17 mouse cellular contexts compared by ENCODE assay signal in the genomic region with DNA sequence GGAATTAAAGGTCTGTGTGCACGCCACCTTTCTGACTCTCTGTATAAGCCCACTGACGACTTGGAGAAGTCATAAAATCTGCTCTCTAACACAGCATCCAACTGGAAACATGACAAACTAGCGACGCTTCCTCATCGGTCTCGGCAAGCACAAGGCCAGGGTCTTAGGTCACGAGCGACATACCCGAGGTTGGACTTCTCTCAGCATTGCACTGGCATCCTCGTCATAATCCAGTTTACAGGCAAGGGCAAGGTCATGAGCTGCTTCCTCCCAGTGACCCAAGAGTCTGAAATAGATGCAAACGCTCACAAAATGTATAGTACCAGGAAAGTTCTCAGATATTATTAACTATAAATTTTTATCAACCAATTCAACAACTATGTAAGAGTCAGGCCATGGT. TPM values are rescaled to one million over a fixed set of nuclear protein-coding genes. Genes with fewer than 3 reads are reported as not detected.
"Had no signal": no experiment of that assay in that cellular context is flagged by ENCODE, and none has a peak within 500 bp of the region (broad histone marks: within the 10 kb centered on the region; RNA-seq: fewer than 3 reads in every experiment).

No protein-coding gene starts in this region.

- H3K4me1 ChIP-seq: neural tube, embryonic 15.5 days; stomach, embryonic 15.5 days had no signal

- H3K4me2 ChIP-seq: neural tube, embryonic 15.5 days; stomach, embryonic 15.5 days had no signal

- DNase-seq: retina, postnatal 1 day; right cerebral cortex, adult 18-20 months; right cerebral cortex, postnatal 14 days; right cerebral cortex, postnatal 25 days; right cerebral cortex, postnatal 4 days; spleen, adult 18-20 months; thymus, adult 18-20 months; thymus, adult 2 months; thymus, postnatal 14 days; thymus, postnatal 25 days; thymus, postnatal 36 days; thymus, postnatal 4 days had no signal

- H3K9me3 ChIP-seq: neural tube, embryonic 15.5 days; stomach, embryonic 15.5 days had no signal

- H3K9ac ChIP-seq: neural tube, embryonic 15.5 days; stomach, embryonic 15.5 days had no signal

- H3K27ac ChIP-seq: neural tube, embryonic 15.5 days; stomach, embryonic 15.5 days; stomach, postnatal 0 days had no signal

- H3K4me3 ChIP-seq: neural tube, embryonic 15.5 days; stomach, embryonic 15.5 days had no signal

- H3K27me3 ChIP-seq: neural tube, embryonic 15.5 days; stomach, embryonic 15.5 days had no signal

RNA-seq across cellular contexts. Expression of gene Dnajb7, which starts 33.5 kb away (rescaled TPM):
- total RNA-seq: neutrophil, adult 5-6 weeks had no signal
- polyA plus RNA-seq: small intestine, adult 2 months; thymus, adult 2 months had no signal
